Mouse (Mus musculus) liver, embryonic 18 days (tissue): ENCODE data around the gene Tgoln1. TPM values are rescaled to one million over a fixed set of nuclear protein-coding genes. Genes with fewer than 3 reads are reported as not detected.

Experiments used
- polyA plus RNA-seq: library from polyadenylated mRNA; depleted of rRNA; stranded (reverse); fragments of >200 nt; gene quantifications from 2 replicates; pipeline ENCODE4 v1.2.3, GENCODE M21; 2012; rRNA removed

Gene Tgoln1
- 14.1 and 14.2 TPM in 2 replicates for polyA plus RNA-seq

DNA sequence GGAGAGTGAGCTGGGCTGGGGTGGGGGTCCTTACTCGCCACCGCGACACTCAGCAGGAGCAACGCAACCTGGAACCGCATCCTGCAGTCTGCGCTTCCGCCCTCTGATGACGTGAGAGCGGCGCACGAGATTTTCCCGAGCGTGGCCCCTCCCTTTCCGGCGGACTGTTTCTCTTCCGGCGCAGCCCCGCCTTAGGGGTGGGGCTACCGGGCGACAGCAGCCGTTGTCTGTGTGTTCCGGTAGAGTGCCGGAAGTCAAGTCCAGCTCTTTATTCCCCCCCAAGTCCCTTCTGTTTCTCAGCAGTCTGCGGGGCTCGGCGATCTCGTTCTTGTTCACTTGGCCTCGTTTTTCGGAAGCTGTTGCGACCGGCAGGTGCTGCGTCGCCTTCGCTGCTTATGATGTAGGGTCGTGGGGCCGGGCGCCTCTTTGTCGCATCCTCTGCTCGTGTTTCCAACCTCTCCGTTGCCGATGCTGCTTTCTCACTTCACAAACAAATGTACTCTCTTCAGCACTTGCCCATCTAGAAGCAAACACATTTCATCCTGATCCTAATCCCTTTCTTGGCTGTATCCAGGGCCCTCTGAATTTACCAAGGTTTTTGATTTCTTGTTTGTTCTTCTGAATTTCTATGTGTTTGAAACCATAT is at the start of gene Tgoln1:
Gene Tgoln1, minus strand, starts transcription at position 358 of the 646 bp plus-strand sequence.

DNA sequence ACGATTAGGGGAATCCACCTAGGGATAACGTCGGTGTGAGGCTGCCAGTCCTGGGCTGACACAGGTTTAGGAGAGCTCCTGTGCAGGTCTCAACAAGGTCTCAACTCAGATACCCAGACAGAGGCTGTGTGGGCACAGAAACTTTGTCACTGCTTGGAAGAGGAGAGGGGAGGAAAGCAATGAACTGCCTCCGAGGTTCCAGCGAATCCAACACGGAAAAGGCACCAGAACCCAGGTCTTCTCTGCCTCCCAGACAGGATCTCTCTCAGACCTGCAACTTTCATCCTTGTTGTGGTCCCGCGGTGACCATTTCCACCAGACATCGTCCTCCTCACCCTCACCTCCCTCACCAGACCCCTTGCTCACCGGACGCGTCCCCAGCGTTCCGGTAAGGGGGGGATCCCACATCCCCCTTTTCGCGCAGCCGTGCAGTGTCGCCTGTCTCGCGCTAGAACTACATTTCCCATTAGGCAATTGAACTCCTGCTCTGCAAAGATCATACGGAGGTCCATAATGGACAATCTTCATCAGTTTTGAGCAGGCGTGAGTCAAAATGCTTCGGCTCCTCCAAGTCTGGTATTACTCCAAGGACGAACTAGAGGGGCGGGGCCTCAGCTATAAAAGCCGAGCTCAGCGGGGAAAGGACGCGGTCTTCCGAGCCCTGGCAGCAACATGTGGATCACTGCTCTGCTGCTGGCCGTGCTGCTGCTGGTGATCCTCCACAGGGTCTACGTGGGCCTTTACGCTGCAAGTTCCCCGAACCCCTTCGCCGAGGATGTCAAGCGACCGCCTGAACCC is 18.6 kb downstream of the Tgoln1 start, which contains the start of the genes Elmod3 and Retsat:
Gene Elmod3, minus strand, starts transcription at position 458 of the 798 bp plus-strand sequence.
Gene Retsat, plus strand, starts transcription at position 520 of the 798 bp plus-strand sequence.

Other genes starting within 250 kb of the Tgoln1 start
- gene Vamp5, start 236.5 kb downstream of the Tgoln1 start, polyA plus RNA-seq, result 42.2 and 50.9 TPM in 2 replicates
- gene Vamp8, start 226.3 kb downstream of the Tgoln1 start, polyA plus RNA-seq, result 162 and 166 TPM in 2 replicates
- gene Ggcx, start 202.7 kb downstream of the Tgoln1 start, polyA plus RNA-seq, result 21.8 and 25.1 TPM in 2 replicates
- 70.1 and 74.0 TPM in 2 replicates for gene Mat2a, start 177.4 kb downstream of the Tgoln1 start, polyA plus RNA-seq
- 0.02 and 0.04 TPM in 2 replicates for gene Sh2d6, start 95.3 kb downstream of the Tgoln1 start, polyA plus RNA-seq
- 15.2 and 16.7 TPM in 2 replicates for gene Capg, start 72.6 kb downstream of the Tgoln1 start, polyA plus RNA-seq
- 5.0 TPM in 2 replicates for gene Elmod3, start 18.6 kb downstream of the Tgoln1 start, polyA plus RNA-seq
- 39.8 and 42.0 TPM in 2 replicates for gene Retsat, start 18.5 kb downstream of the Tgoln1 start, polyA plus RNA-seq
- 4.0 and 5.3 TPM in 2 replicates for gene Tcf7l1, start 172.3 kb upstream of the Tgoln1 start, polyA plus RNA-seq